Mouse (Mus musculus): ENCODE data around the gene Exoc3. TPM values are rescaled to one million over a fixed set of nuclear protein-coding genes. Genes with fewer than 3 reads are reported as not detected.

Gene Exoc3
- total and polyA plus RNA-seq, 2 experiments: 18.4 to 24.0 TPM

DNA sequence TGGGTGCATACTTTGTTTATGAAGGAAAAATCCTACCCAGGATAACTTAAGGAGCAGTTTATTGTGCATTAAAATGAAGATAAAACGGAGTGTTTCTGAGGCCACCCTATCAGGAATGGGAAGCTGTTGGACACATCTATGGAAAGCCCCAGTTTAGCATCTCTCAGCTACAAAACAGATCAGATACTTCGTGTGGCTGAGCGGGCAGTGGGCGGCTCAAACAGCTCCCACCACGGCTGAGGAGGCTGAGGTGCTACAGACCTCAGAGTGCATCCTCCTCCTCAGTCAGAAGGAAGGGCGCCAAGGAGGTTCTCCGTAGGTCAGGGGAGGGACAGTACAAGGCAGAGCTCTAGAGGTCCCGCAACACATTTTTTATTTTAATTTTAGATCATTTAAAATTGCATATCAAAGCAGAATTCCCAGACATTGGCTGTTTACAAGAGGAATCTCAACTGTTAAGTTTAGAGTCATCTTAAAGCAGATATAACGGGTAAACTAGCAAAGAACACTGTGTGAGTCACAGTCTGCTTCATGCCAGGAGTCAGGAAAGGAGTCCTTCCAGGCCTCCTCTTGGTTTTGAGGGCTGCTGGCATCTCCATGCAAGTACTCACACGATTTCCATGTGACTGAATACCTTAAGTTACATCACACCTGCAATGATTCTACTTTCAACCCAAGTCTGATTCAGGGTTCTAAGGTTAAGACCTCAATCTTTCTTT lies 38.9 kb downstream of the Exoc3 start:
- peaks cover 7% of the 10 kb centered on the region; the same call in 1 of the 2 replicates for H3K4me1 ChIP-seq (ENCODE audit: control insufficient read depth, insufficient read depth, low read length)
- H3K9ac ChIP-seq (ENCODE audit: low read depth, low read length): no peak overlapping the region
- H3K36me3 ChIP-seq (ENCODE audit: control insufficient read depth, insufficient read depth, low read length): peaks cover 33% of the 10 kb centered on the region
- no peak overlapping the region for H3K27ac ChIP-seq (replicated peaks; ENCODE audit: insufficient read depth, low read depth, low read length)
- no peak overlapping the region for H3K4me3 ChIP-seq (ENCODE audit: insufficient read depth, low read depth, low read length)
- H3K27me3 ChIP-seq (ENCODE audit: control insufficient read depth, insufficient read depth, low read length): no peaks in the 10 kb centered on the region
- no peak for DNase-seq (ENCODE audit: extremely low read depth, low read depth, low spot score)
- no peaks in the 10 kb centered on the region for H3K79me2 ChIP-seq (ENCODE audit: control insufficient read depth, insufficient read depth, low read length)
- TF ChIP-seq CTCF (IDR thresholded peaks at IDR 0.05; ENCODE audit: low read depth, low read length) (no peak), POLR2A (IDR thresholded peaks at IDR 0.05; ENCODE audit: extremely low read depth, insufficient read depth, low read length) (no peak)
- 91% methylated on average over 10 of the region's 10 CpGs for WGBS

DNA sequence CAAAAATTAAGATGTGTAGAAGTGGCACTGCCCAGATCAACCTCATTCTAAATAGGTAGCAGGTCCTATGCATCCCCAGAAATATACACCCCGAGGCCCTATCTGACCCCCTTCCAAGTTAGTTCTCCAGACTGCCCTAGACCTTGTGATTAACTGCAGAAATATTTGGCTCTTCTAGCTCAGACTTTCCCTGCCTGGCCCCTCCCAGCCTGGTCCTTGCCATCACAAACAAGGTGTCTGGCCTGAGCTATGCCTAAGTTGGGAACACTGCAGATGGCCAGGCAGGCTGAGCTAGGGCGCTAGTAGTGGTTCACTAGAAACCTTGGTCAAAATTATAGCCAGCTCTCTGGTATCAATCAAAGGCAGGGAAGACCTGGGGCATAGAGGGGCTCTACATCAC lies 41.0 kb downstream of the Exoc3 start:
- Histone ChIP-seq H3K36me3 (ENCODE audit: control insufficient read depth, insufficient read depth, low read length) (peaks cover 14% of the 10 kb centered on the region), H3K9ac (ENCODE audit: low read depth, low read length) (no peak overlapping the region)

DNA sequence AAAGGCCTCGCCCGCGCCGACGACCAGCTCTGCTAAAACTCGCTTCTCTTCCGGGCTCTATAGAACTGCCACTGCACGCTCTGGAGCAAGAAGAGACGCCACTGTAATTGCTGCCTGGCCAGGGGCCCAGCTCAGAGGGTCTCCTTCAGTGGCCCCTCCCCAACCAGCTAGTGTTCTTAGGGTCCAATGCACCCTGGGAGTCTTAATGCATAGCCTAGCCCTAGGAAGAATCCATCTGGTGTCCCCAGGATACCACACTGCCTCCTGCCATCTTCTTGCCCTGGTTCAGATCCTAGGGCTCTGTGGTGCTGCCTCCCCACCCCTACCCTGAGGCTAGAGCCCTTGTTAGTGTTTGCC lies 41.5 kb downstream of the Exoc3 start:
- peak overlapping the region; percentile 57 for H3K9ac ChIP-seq (ENCODE audit: low read depth, low read length)
- TF ChIP-seq CTCF (IDR thresholded peaks at IDR 0.05; ENCODE audit: low read depth, low read length): no peak
- TF ChIP-seq POLR2A (IDR thresholded peaks at IDR 0.05; ENCODE audit: extremely low read depth, insufficient read depth, low read length): no peak
- peaks cover 13% of the 10 kb centered on the region for H3K36me3 ChIP-seq (ENCODE audit: control insufficient read depth, insufficient read depth, low read length)
- peak overlapping the region; percentile 63; the same call in 1 of the 2 replicates for H3K4me3 ChIP-seq (ENCODE audit: insufficient read depth, low read depth, low read length)
- no peaks in the 10 kb centered on the region for H3K79me2 ChIP-seq (ENCODE audit: control insufficient read depth, insufficient read depth, low read length)
- no peak overlapping the region for H3K27ac ChIP-seq (replicated peaks; ENCODE audit: insufficient read depth, low read depth, low read length)
- DNase-seq (ENCODE audit: extremely low read depth, low read depth, low spot score): no peak
- H3K27me3 ChIP-seq (ENCODE audit: control insufficient read depth, insufficient read depth, low read length): no peaks in the 10 kb centered on the region
- WGBS: 14% methylated on average over 9 of the region's 9 CpGs
- peaks cover 7% of the 10 kb centered on the region; the same call in 1 of the 2 replicates for H3K4me1 ChIP-seq (ENCODE audit: control insufficient read depth, insufficient read depth, low read length)

More for the DNA sequence above, 41.0 kb downstream of the Exoc3 start:
- H3K27ac ChIP-seq (replicated peaks; ENCODE audit: insufficient read depth, low read depth, low read length): no peak overlapping the region
- DNase-seq (ENCODE audit: extremely low read depth, low read depth, low spot score): no peak
- H3K4me1 ChIP-seq (ENCODE audit: control insufficient read depth, insufficient read depth, low read length): peaks cover 7% of the 10 kb centered on the region; the same call in 1 of the 2 replicates
- no peak overlapping the region for H3K4me3 ChIP-seq (ENCODE audit: insufficient read depth, low read depth, low read length)
- no peaks in the 10 kb centered on the region for H3K79me2 ChIP-seq (ENCODE audit: control insufficient read depth, insufficient read depth, low read length)
- TF ChIP-seq POLR2A (IDR thresholded peaks at IDR 0.05; ENCODE audit: extremely low read depth, insufficient read depth, low read length): no peak
- TF ChIP-seq CTCF (IDR thresholded peaks at IDR 0.05; ENCODE audit: low read depth, low read length): no peak
- no peaks in the 10 kb centered on the region for H3K27me3 ChIP-seq (ENCODE audit: control insufficient read depth, insufficient read depth, low read length)
- 89% methylated on average over 2 of the region's 2 CpGs for WGBS

DNA sequence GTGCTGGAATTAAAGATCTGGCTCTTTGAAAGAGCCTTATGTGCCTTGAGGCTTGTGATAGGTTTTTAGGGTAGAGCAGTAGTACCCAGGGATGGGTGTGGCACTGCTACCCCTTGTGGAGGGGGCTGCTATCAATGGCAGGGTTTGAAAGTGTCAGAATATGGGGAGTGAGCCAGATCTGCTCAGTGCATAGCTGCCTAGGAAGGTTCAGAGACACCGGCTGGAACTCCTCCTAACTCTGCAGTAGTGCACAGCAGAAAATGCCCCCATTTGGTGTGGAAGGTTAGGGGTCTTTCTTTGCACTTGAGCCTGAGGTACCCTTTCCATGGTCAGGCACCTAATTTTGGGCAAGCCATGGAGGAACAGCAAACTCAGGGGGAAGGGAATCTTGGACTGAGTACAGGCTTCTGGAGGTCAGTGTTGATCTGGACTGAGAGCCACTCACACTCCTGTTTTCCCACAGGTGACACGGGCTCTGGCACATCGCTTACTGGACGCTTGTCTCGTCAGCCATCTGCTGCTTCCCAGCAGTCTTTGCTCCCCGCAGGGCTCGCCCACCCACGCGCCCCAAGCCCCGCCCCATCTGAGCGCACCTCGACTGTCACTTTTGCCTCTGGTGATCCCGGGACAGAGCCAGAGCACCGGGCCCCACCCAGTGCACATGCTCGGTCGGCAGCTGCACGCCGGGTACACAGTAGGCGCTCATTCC lies 42.0 kb downstream of the Exoc3 start:
- peaks cover 7% of the 10 kb centered on the region; the same call in 1 of the 2 replicates for H3K4me1 ChIP-seq (ENCODE audit: control insufficient read depth, insufficient read depth, low read length)
- DNase-seq (ENCODE audit: extremely low read depth, low read depth, low spot score): peak; percentile 22
- no peaks in the 10 kb centered on the region for H3K27me3 ChIP-seq (ENCODE audit: control insufficient read depth, insufficient read depth, low read length)
- WGBS: 12% methylated on average over 19 of the region's 19 CpGs
- no peaks in the 10 kb centered on the region for H3K79me2 ChIP-seq (ENCODE audit: control insufficient read depth, insufficient read depth, low read length)
- H3K9ac ChIP-seq (ENCODE audit: low read depth, low read length): peak overlapping the region; percentile 57
- TF ChIP-seq POLR2A (IDR thresholded peaks at IDR 0.05; ENCODE audit: extremely low read depth, insufficient read depth, low read length): no peak
- TF ChIP-seq CTCF (IDR thresholded peaks at IDR 0.05; ENCODE audit: low read depth, low read length): no peak
- H3K27ac ChIP-seq (replicated peaks; ENCODE audit: insufficient read depth, low read depth, low read length): no peak overlapping the region
- peak overlapping the region; percentile 63; the same call in 1 of the 2 replicates for H3K4me3 ChIP-seq (ENCODE audit: insufficient read depth, low read depth, low read length)
- H3K36me3 ChIP-seq (ENCODE audit: control insufficient read depth, insufficient read depth, low read length): peaks cover 10% of the 10 kb centered on the region

DNA sequence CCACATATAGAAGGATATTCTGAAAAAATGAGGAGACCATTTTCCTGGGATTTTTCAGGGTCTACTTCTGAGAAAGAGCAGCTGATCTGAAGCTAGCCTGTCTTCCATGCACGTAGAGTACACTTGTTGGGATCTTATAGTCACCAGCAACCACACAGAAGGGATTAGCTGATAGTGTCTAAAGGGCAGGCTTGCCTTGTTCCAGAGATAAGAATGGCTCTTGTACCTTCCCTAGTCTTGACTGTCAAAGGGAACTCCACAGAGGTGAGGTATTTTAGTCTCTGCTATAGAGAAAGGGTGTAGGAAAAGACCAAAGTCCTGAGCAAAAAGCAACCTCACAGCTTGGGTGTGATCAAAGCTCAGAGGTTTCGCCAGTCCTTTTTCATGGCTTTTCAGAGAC lies 61.2 kb downstream of the Exoc3 start:
- H3K36me3 ChIP-seq (ENCODE audit: control insufficient read depth, insufficient read depth, low read length): no peaks in the 10 kb centered on the region
- no peak overlapping the region for H3K9ac ChIP-seq (ENCODE audit: low read depth, low read length)
- H3K4me3 ChIP-seq (ENCODE audit: insufficient read depth, low read depth, low read length): no peak overlapping the region
- no peak for DNase-seq (ENCODE audit: extremely low read depth, low read depth, low spot score)
- no peaks in the 10 kb centered on the region for H3K4me1 ChIP-seq (ENCODE audit: control insufficient read depth, insufficient read depth, low read length)
- H3K27ac ChIP-seq (replicated peaks; ENCODE audit: insufficient read depth, low read depth, low read length): no peak overlapping the region
- no peaks in the 10 kb centered on the region for H3K27me3 ChIP-seq (ENCODE audit: control insufficient read depth, insufficient read depth, low read length)
- TF ChIP-seq CTCF (IDR thresholded peaks at IDR 0.05; ENCODE audit: low read depth, low read length): no peak
- TF ChIP-seq POLR2A (IDR thresholded peaks at IDR 0.05; ENCODE audit: extremely low read depth, insufficient read depth, low read length): no peak
- WGBS: 87% methylated on average over 2 of the region's 2 CpGs
- H3K79me2 ChIP-seq (ENCODE audit: control insufficient read depth, insufficient read depth, low read length): no peaks in the 10 kb centered on the region

All from liver, adult 2 months (tissue).